ENCODE assay signal across 10 mouse cellular contexts in genomic region chr9:100571511-100571910, GRCm38 (mm10). TPM values are rescaled to one million over a fixed set of nuclear protein-coding genes. Genes with fewer than 3 reads are reported as not detected.
DNase-seq lines count a peak whose midpoint lies in the region; ATAC-seq and TF ChIP-seq lines count a peak whose summit lies in the region.
"Had no signal": no experiment of that assay in that cellular context is flagged by ENCODE, and none has a peak within 500 bp of the region (broad histone marks: within the 10 kb centered on the region; RNA-seq: fewer than 3 reads in every experiment).

No protein-coding gene starts in this region.

- no peaks in the 10 kb centered on the region for H3K27me3 ChIP-seq in heart, embryonic 12.5 days (replicated peaks)
- no peaks in the 10 kb centered on the region for H3K27me3 ChIP-seq in lung, embryonic 15.5 days
- H3K27me3 ChIP-seq in hindbrain, postnatal 0 days (ENCODE audit: insufficient read depth, low read length), result no peaks in the 10 kb centered on the region
- H3K27me3 ChIP-seq in neural tube, embryonic 15.5 days (replicated peaks), result no peaks in the 10 kb centered on the region

- no peak for TF ChIP-seq CTCF in hindbrain, postnatal 0 days (IDR thresholded peaks at IDR 0.05; ENCODE audit: low read depth)

- H3K4me2 ChIP-seq in heart, embryonic 12.5 days, result peak overlapping the region; percentile 85
- H3K4me2 ChIP-seq in lung, embryonic 15.5 days, result peak overlapping the region; percentile 73; the same call in 1 of the 2 replicates
- peak overlapping the region; percentile 85 for H3K4me2 ChIP-seq in hindbrain, postnatal 0 days (ENCODE audit: low read depth, low read length)
- peak overlapping the region; percentile 64 for H3K4me2 ChIP-seq in neural tube, embryonic 15.5 days

- H3K9ac ChIP-seq in heart, embryonic 12.5 days, result no peak overlapping the region
- no peak overlapping the region for H3K9ac ChIP-seq in lung, embryonic 15.5 days
- H3K9ac ChIP-seq in hindbrain, postnatal 0 days (replicated peaks; ENCODE audit: low read length), result peak overlapping the region; percentile 77; the same call in 1 of the 2 replicates
- H3K9ac ChIP-seq in neural tube, embryonic 15.5 days (replicated peaks), result peak overlapping the region; percentile 77

- no peak for DNase-seq in heart, adult 18-20 months
- DNase-seq in lung, postnatal 36 days, result no peak
- DNase-seq in hindbrain, postnatal 0 days (ENCODE audit: low spot score), result no peak
- DNase-seq in frontal cortex, adult 2 months (ENCODE audit: extremely low spot score in 1 of 2, low spot score in 1 of 2), result no peak
- DNase-seq in spleen, postnatal 4 days (ENCODE audit: low spot score in 2 of 2), result no peak
- DNase-seq: gastrocnemius, postnatal 36 days; thymus, adult 2 months had no signal

- 74% methylated on average over 1 of the region's 1 CpGs for WGBS in heart, embryonic 12.5 days
- WGBS in lung, embryonic 15.5 days, result 72% methylated on average over 1 of the region's 1 CpGs
- WGBS in hindbrain, postnatal 0 days, result 79% methylated on average over 1 of the region's 1 CpGs
- 81% methylated on average over 1 of the region's 1 CpGs for WGBS in neural tube, embryonic 15.5 days

- peak overlapping the region; percentile 82 for H3K4me3 ChIP-seq in heart, embryonic 12.5 days
- peak overlapping the region; percentile 69 for H3K4me3 ChIP-seq in lung, embryonic 15.5 days
- H3K4me3 ChIP-seq in hindbrain, postnatal 0 days (ENCODE audit: low read length), result peak overlapping the region; percentile 73
- H3K4me3 ChIP-seq in neural tube, embryonic 15.5 days (replicated peaks), result peak overlapping the region; percentile 83

- no peak for ATAC-seq in heart, embryonic 12.5 days (ENCODE audit: insufficient number of reproducible peaks, low FRiP score)
- no peak for ATAC-seq in lung, embryonic 15.5 days (ENCODE audit: borderline replicate concordance, extremely low read depth, low FRiP score, low TSS enrichment)
- no peak for ATAC-seq in hindbrain, postnatal 0 days
- ATAC-seq in neural tube, embryonic 15.5 days (ENCODE audit: low FRiP score), result no peak

- no peaks in the 10 kb centered on the region for H3K36me3 ChIP-seq in heart, embryonic 12.5 days
- H3K36me3 ChIP-seq in lung, embryonic 15.5 days, result no peaks in the 10 kb centered on the region
- H3K36me3 ChIP-seq in hindbrain, postnatal 0 days (ENCODE audit: insufficient read depth, low read length), result no peaks in the 10 kb centered on the region
- no peaks in the 10 kb centered on the region for H3K36me3 ChIP-seq in neural tube, embryonic 15.5 days

- no peak overlapping the region for H3K27ac ChIP-seq in heart, embryonic 12.5 days (ENCODE audit: poor library complexity, severe bottlenecking)
- no peak overlapping the region for H3K27ac ChIP-seq in lung, embryonic 15.5 days
- H3K27ac ChIP-seq in hindbrain, postnatal 0 days, result peak overlapping the region; percentile 85; the same call in 1 of the 2 replicates
- 0 out of 2 replicates have a peak overlapping the region, but pooled peaks have one; percentile 77 for H3K27ac ChIP-seq in neural tube, embryonic 15.5 days (replicated peaks)

- no peaks in the 10 kb centered on the region for H3K9me3 ChIP-seq in heart, embryonic 12.5 days (replicated peaks)
- no peaks in the 10 kb centered on the region for H3K9me3 ChIP-seq in lung, embryonic 15.5 days
- H3K9me3 ChIP-seq in hindbrain, postnatal 0 days (ENCODE audit: low read length), result no peaks in the 10 kb centered on the region
- H3K9me3 ChIP-seq in neural tube, embryonic 15.5 days (replicated peaks), result no peaks in the 10 kb centered on the region

- peaks cover 6% of the 10 kb centered on the region; the same call in 1 of the 2 replicates for H3K4me1 ChIP-seq in heart, embryonic 12.5 days (replicated peaks)
- H3K4me1 ChIP-seq in lung, embryonic 15.5 days, result peaks cover 15% of the 10 kb centered on the region
- no peaks in the 10 kb centered on the region for H3K4me1 ChIP-seq in hindbrain, postnatal 0 days (ENCODE audit: insufficient read depth, low read length)
- H3K4me1 ChIP-seq in neural tube, embryonic 15.5 days, result peaks cover 13% of the 10 kb centered on the region

RNA-seq across cellular contexts. Expression of gene Slc35g2, which starts 0.6 kb away (rescaled TPM):
- polyA plus RNA-seq in heart, embryonic 12.5 days (2016; fragmentation: Nextera tagmentation; extraction: Ambion mirVana), result 8.3 and 9.6 TPM in 2 replicates
- total RNA-seq in heart, adult 18-20 months (2021), result 1 to 10 TPM; 3.2 to 4.3 TPM
- 8.5 and 8.9 TPM in 2 replicates for polyA plus RNA-seq in lung, embryonic 15.5 days (2015; fragmentation: Nextera tagmentation; extraction: Ambion mirVana)
- 23.9 and 28.1 TPM in 2 replicates for total RNA-seq in hindbrain, postnatal 0 days (2014; rRNA removed)
- polyA plus RNA-seq in hindbrain, postnatal 0 days (2015; fragmentation: Nextera tagmentation; extraction: Ambion mirVana), result 24.7 and 25.3 TPM in 2 replicates
- polyA plus RNA-seq in neural tube, embryonic 15.5 days (2015; fragmentation: Nextera tagmentation; extraction: Ambion mirVana), result 23.8 and 27.3 TPM in 2 replicates
- polyA plus RNA-seq in frontal cortex, adult 2 months (2012; rRNA removed), result 21.0 and 23.6 TPM in 2 replicates

RNA-seq across cellular contexts. Expression of gene Nck1, which starts 25.6 kb away (rescaled TPM):
- 59.4 and 64.1 TPM in 2 replicates for polyA plus RNA-seq in heart, embryonic 12.5 days (2016; fragmentation: Nextera tagmentation; extraction: Ambion mirVana)
- 10 to 100 TPM; 37.0 to 45.2 TPM for total RNA-seq in heart, adult 18-20 months (2021)
- 70.7 and 76.6 TPM in 2 replicates for polyA plus RNA-seq in lung, embryonic 15.5 days (2015; fragmentation: Nextera tagmentation; extraction: Ambion mirVana)
- total RNA-seq in hindbrain, postnatal 0 days (2014; rRNA removed), result 8.7 and 10.6 TPM in 2 replicates
- 38.3 and 42.5 TPM in 2 replicates for polyA plus RNA-seq in hindbrain, postnatal 0 days (2015; fragmentation: Nextera tagmentation; extraction: Ambion mirVana)
- 61.9 and 66.2 TPM in 2 replicates for polyA plus RNA-seq in neural tube, embryonic 15.5 days (2015; fragmentation: Nextera tagmentation; extraction: Ambion mirVana)
- polyA plus RNA-seq in frontal cortex, adult 2 months (2012; rRNA removed), result 28.0 and 31.8 TPM in 2 replicates

RNA-seq across cellular contexts. Expression of gene Stag1, which starts 26.1 kb away (rescaled TPM):
- 38.6 and 39.0 TPM in 2 replicates for polyA plus RNA-seq in heart, embryonic 12.5 days (2016; fragmentation: Nextera tagmentation; extraction: Ambion mirVana)
- 10 to 100 TPM; 28.4 to 29.5 TPM for total RNA-seq in heart, adult 18-20 months (2021)
- 36.6 and 43.1 TPM in 2 replicates for polyA plus RNA-seq in lung, embryonic 15.5 days (2015; fragmentation: Nextera tagmentation; extraction: Ambion mirVana)
- 26.1 and 34.1 TPM in 2 replicates for total RNA-seq in hindbrain, postnatal 0 days (2014; rRNA removed)
- polyA plus RNA-seq in hindbrain, postnatal 0 days (2015; fragmentation: Nextera tagmentation; extraction: Ambion mirVana), result 33.9 and 38.2 TPM in 2 replicates
- polyA plus RNA-seq in neural tube, embryonic 15.5 days (2015; fragmentation: Nextera tagmentation; extraction: Ambion mirVana), result 26.4 and 28.1 TPM in 2 replicates
- polyA plus RNA-seq in frontal cortex, adult 2 months (2012; rRNA removed), result 27.2 and 27.8 TPM in 2 replicates

Comparison
In these comparisons a context has a peak if more than half of its experiments do, and no peak if none do; other contexts are left out.
1. H3K27ac ChIP-seq: peak in hindbrain, postnatal 0 days (single experiment) and neural tube, embryonic 15.5 days (single experiment); none in heart, embryonic 12.5 days (single experiment) and lung, embryonic 15.5 days (single experiment).
2. H3K9ac ChIP-seq: peak in hindbrain, postnatal 0 days (single experiment) and neural tube, embryonic 15.5 days (single experiment); none in heart, embryonic 12.5 days (single experiment) and lung, embryonic 15.5 days (single experiment).
3. Peak in every context shown above with its lines, with median percentiles within 50 percentile points of each other: H3K4me2 ChIP-seq and H3K4me3 ChIP-seq.